Mouse (Mus musculus) CH12.LX (cell line): ENCODE data around the gene Cacng2. TPM values are rescaled to one million over a fixed set of nuclear protein-coding genes. Genes with fewer than 3 reads are reported as not detected.

ENCODE experiments used
- DNase-seq: peaks from one replicate; pipeline ENCODE4 v3.0.0-alpha.2; 2013; ENCODE audit errors: extremely low read depth
- H3K27ac ChIP-seq: 2 replicates; pipeline ENCODE4 v1.5.1; 2012; ENCODE audit warnings: low read depth, mild to moderate bottlenecking, control low read depth, moderate library complexity; ENCODE audit not compliant: insufficient read depth
- H3K27me3 ChIP-seq: replicated peaks from 2 replicates; pipeline ENCODE3; 2012; ENCODE audit warnings: inconsistent platforms
- H3K36me3 ChIP-seq, 2 experiments: replicated peaks in 1 of 2; 2 replicates each; pipeline versions ENCODE3 to v1.6.1; 2012; ENCODE audit warnings: inconsistent platforms in 1 of 2, low read length in 1 of 2, mild to moderate bottlenecking in 1 of 2, mixed read lengths in 1 of 2, moderate library complexity in 1 of 2; ENCODE audit not compliant: control insufficient read depth in 1 of 2, insufficient read depth in 1 of 2
- H3K4me1 ChIP-seq, 2 experiments: 2 replicates each; pipeline ENCODE4 v1.6.1; 2012; ENCODE audit warnings: inconsistent platforms in 1 of 2, moderate library complexity in 1 of 2; ENCODE audit not compliant: insufficient read depth in 2 of 2, control insufficient read depth in 1 of 2
- H3K4me2 ChIP-seq: 2 replicates; pipeline ENCODE4 v1.6.1; 2012; ENCODE audit warnings: low read depth, mild to moderate bottlenecking, control low read depth; ENCODE audit not compliant: poor library complexity, insufficient read depth, severe bottlenecking
- H3K4me3 ChIP-seq, 3 experiments: fragments of 150-350 bp in 1 of 3; sonication (generic) in 1 of 3; replicated peaks in 1 of 3; 2 replicates each; pipeline versions ENCODE3 to v1.5.1; 2011 to 2012; ENCODE audit warnings: low read depth in 2 of 3, low read length in 2 of 3, mild to moderate bottlenecking in 2 of 3, moderate library complexity in 2 of 3, control low read depth in 1 of 3, improper control_type of control experiment in 1 of 3, inconsistent platforms in 1 of 3, mixed read lengths in 1 of 3; ENCODE audit not compliant: poor library complexity in 1 of 3
- H3K79me2 ChIP-seq: replicated peaks from 2 replicates; pipeline ENCODE4 v1.6.1; 2012; ENCODE audit warnings: mild to moderate bottlenecking, moderate library complexity; ENCODE audit not compliant: control insufficient read depth, poor library complexity, insufficient read depth, severe bottlenecking; ENCODE audit errors: extremely low read depth
- H3K9ac ChIP-seq: 2 replicates; pipeline ENCODE4 v1.6.1; 2012; ENCODE audit warnings: low read depth, mild to moderate bottlenecking, control low read depth, moderate library complexity; ENCODE audit not compliant: insufficient read depth
- H3K9me3 ChIP-seq: replicated peaks from 2 replicates; pipeline ENCODE3; 2012; ENCODE audit warnings: low read length, inconsistent platforms, mixed read lengths
- BHLHE40 ChIP-seq: IDR thresholded peaks from 2 replicates; pipeline ENCODE4 v1.6.1; 2011; ENCODE audit warnings: mild to moderate bottlenecking, low read depth, low read length, improper control_type of control experiment
- CTCF ChIP-seq, 2 experiments: IDR thresholded peaks in 1 of 2; conservative IDR thresholded peaks in 1 of 2; 2 replicates each; pipeline ENCODE4 v1.5.1; 2011 to 2012; ENCODE audit warnings: low read depth in 2 of 2, low read length in 2 of 2, improper control_type of control experiment in 1 of 2, inconsistent platforms in 1 of 2, mild to moderate bottlenecking in 1 of 2, moderate library complexity in 1 of 2
- E2F4 ChIP-seq: IDR thresholded peaks from 2 replicates; pipeline ENCODE4 v1.6.1; 2011; ENCODE audit warnings: low read depth, low read length, improper control_type of control experiment; ENCODE audit not compliant: insufficient replicate concordance
- ELF1 ChIP-seq: IDR thresholded peaks from 2 replicates; pipeline ENCODE4 v1.6.1; 2014; ENCODE audit warnings: low read depth, mild to moderate bottlenecking, inconsistent platforms, low read length, improper control_type of control experiment
- EP300 ChIP-seq: IDR thresholded peaks from 2 replicates; pipeline ENCODE4 v1.6.1; 2011; ENCODE audit warnings: low read length, improper control_type of control experiment
- JUN ChIP-seq: IDR thresholded peaks from 2 replicates; pipeline ENCODE4 v1.6.1; 2011; ENCODE audit warnings: low read depth, mild to moderate bottlenecking, low read length, improper control_type of control experiment, moderate library complexity; ENCODE audit not compliant: insufficient read depth
- JUND ChIP-seq: conservative IDR thresholded peaks from 2 replicates; pipeline ENCODE4 v1.6.1; 2011; ENCODE audit warnings: low read depth, low read length, improper control_type of control experiment
- MAX ChIP-seq: IDR thresholded peaks from 2 replicates; pipeline ENCODE4 v1.6.1; 2011; ENCODE audit warnings: low read length, improper control_type of control experiment
- MXI1 ChIP-seq: IDR thresholded peaks from 2 replicates; pipeline ENCODE4 v1.6.1; 2011; ENCODE audit warnings: mild to moderate bottlenecking, low read depth, low read length, improper control_type of control experiment
- NRF1 ChIP-seq: IDR thresholded peaks from 2 replicates; pipeline ENCODE4 v1.6.1; 2014; ENCODE audit warnings: low read depth, mild to moderate bottlenecking, inconsistent platforms, low read length, improper control_type of control experiment, moderate library complexity
- PAX5 ChIP-seq: IDR thresholded peaks from 2 replicates; pipeline ENCODE4 v1.6.1; 2012; ENCODE audit warnings: low read length, inconsistent platforms, mixed read lengths
- POLR2A ChIP-seq: IDR thresholded peaks from 2 replicates; pipeline ENCODE4 v1.6.1; 2011; ENCODE audit warnings: low read depth, mild to moderate bottlenecking, improper control_type of control experiment, low read length
- RAD21 ChIP-seq: IDR thresholded peaks from 2 replicates; pipeline ENCODE4 v1.6.1; 2011; ENCODE audit warnings: low read depth, mild to moderate bottlenecking, low read length, improper control_type of control experiment, moderate library complexity
- RCOR1 ChIP-seq: conservative IDR thresholded peaks from 2 replicates; pipeline ENCODE4 v1.6.1; 2012; ENCODE audit warnings: low read depth, mild to moderate bottlenecking, inconsistent platforms, low read length, improper control_type of control experiment
- SIN3A ChIP-seq: IDR thresholded peaks from 2 replicates; pipeline ENCODE4 v1.6.1; 2012; ENCODE audit warnings: low read length, improper control_type of control experiment, inconsistent platforms
- TBP ChIP-seq: conservative IDR thresholded peaks from 2 replicates; pipeline ENCODE4 v1.6.1; 2011; ENCODE audit warnings: low read depth, low read length, improper control_type of control experiment
- TCF12 ChIP-seq: IDR thresholded peaks from 2 replicates; pipeline ENCODE4 v1.6.1; 2014; ENCODE audit warnings: low read depth, mild to moderate bottlenecking, inconsistent platforms, low read length, improper control_type of control experiment
- ZMIZ1 ChIP-seq: IDR thresholded peaks from 2 replicates; pipeline ENCODE4 v1.6.1; 2012; ENCODE audit warnings: low read depth, mild to moderate bottlenecking, inconsistent platforms, low read length, improper control_type of control experiment
- dilution Hi-C: fragments of 300-500 bp; cut with MboI; formaldehyde crosslinking; loops from 2 replicates; pipeline ENCODE4 v1.14.3; 2020; ENCODE audit warnings: low sequenced_read_pairs; ENCODE audit not compliant: extremely low pct_unique_long_range_greater_than_20kb, extremely low pct_ligation_motif_present
- in situ Hi-C: fragments of 300-500 bp; cut with MboI; formaldehyde crosslinking; loops from 3 replicates; pipeline ENCODE4 v1.14.3; 2019; ENCODE audit warnings: low sequenced_read_pairs, low pct_ligation_motif_present, low pct_unique_long_range_greater_than_20kb, mixed read lengths
- polyA plus RNA-seq: library from polyadenylated mRNA; unstranded; fragments of >175 nt; gene quantifications from 2 replicates; pipeline ENCODE4 v1.2.1, GENCODE M21; 2012; ENCODE audit warnings: low read depth; ENCODE audit not compliant: insufficient read length
- total RNA-seq, 2 experiments: library from RNA; depleted of rRNA; stranded (reverse); fragments of 300-350 nt in 1 of 2; fragments of >200 nt in 1 of 2; gene quantifications; 2 replicates each; pipeline ENCODE4 v1.2.3; 2012 to 2014

Gene Cacng2
- total and polyA plus RNA-seq, 3 experiments, result not detected

- no peak overlapping the region for H3K4me3 ChIP-seq
These were observed 20.3 kb downstream of the Cacng2 start for GRCm38 (mm10) chr15:78099516-78099915.

GRCm38 (mm10) chr15:78096004-78096403 is 23.8 kb downstream of the Cacng2 start:
- Histone ChIP-seq H3K4me2 (no peak overlapping the region), H3K27ac (no peak overlapping the region), H3K36me3 (no peaks in the 10 kb centered on the region), H3K9me3 (no peaks in the 10 kb centered on the region), H3K27me3 (peaks cover 25% of the 10 kb centered on the region), H3K4me1 (peaks cover 42 to 49% of the 10 kb centered on the region in 2 experiments), H3K4me3 (no peak overlapping the region), H3K9ac (no peak overlapping the region), H3K79me2 (no peaks in the 10 kb centered on the region)
- in situ Hi-C loops, result no loop called here
- DNase-seq, result no peak
- dilution Hi-C loops, result no loop called here
- TF ChIP-seq ZMIZ1 (no peak), RAD21 (no peak), POLR2A (no peak), BHLHE40 (no peak), TCF12 (no peak), E2F4 (no peak), MAX (no peak), JUND (no peak), NRF1 (no peak), ELF1 (no peak), RCOR1 (no peak), MXI1 (no peak), EP300 (no peak), JUN (no peak), PAX5 (no peak)

More at GRCm38 (mm10) chr15:78099516-78099915, 20.3 kb downstream of the Cacng2 start:
- in situ Hi-C loops (no loop called here), dilution Hi-C loops (no loop called here)
- no peaks in the 10 kb centered on the region for H3K36me3 ChIP-seq
- H3K9ac ChIP-seq, result no peak overlapping the region
- peak; percentile 10 for TF ChIP-seq RAD21
- no peak for TF ChIP-seq JUN
- TF ChIP-seq TBP, result no peak
- TF ChIP-seq CTCF (conservative IDR thresholded peaks at IDR 0.05 in 1 of 2, IDR thresholded peaks at IDR 0.05 in 1 of 2; ENCODE audit: low read depth in 2 of 2, low read length in 2 of 2), result peak in 1 of 2 experiments; percentile 45; a peak in 2 of 4 replicates
- no peak for TF ChIP-seq SIN3A
- no peak for TF ChIP-seq ELF1
- no peak overlapping the region for H3K27ac ChIP-seq
- no peak for DNase-seq
- H3K4me2 ChIP-seq, result no peak overlapping the region
- no peaks in the 10 kb centered on the region for H3K9me3 ChIP-seq
- H3K27me3 ChIP-seq, result peaks cover 60% of the 10 kb centered on the region
- H3K4me1 ChIP-seq, result peaks cover 14 to 15% of the 10 kb centered on the region in 2 experiments
- no peaks in the 10 kb centered on the region for H3K79me2 ChIP-seq
